Mouse (Mus musculus): ENCODE measurements at regions not wholly inside any gene's neighbourhood (a gene's known extent, or its start where the extent isn't known, plus 50 kb on each side); places are given as distances from the start of the nearest gene placed in this dataset.

DNA sequence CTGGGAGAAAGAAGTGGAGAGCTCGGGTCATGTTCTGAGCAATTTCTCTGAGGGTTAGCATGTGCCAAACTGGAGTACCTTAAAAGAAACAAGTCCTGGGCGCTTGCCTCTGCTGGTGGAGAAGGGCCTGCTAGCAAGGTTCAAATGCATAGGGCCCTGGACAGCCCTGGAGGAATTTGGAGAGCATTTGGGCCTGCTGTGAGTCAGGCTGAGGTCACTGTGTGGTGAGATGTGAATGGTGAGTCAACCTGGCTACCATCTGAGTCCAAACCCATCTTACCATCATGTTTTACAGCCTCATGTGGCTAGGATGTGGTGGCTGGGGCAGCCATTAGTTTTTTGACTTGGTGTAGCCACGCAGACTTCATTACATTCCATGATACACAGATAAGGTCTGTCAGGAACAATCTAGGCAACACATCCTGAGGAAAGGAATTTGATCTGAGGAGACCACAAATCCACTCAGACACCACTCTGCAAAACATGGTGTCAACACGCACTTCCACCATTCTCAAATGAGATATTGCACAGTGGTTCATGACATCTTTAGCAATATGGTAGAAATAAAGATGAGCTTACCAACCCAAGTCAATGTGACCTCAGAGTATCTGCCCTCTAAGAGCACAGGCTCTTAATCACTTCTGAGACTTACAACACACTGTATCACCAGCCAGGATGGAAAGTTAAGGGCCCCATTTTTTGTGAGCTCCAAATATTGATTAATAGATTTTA, 83.1 kb downstream of the Thbs2 start:
- no peak for DNase-seq

DNA sequence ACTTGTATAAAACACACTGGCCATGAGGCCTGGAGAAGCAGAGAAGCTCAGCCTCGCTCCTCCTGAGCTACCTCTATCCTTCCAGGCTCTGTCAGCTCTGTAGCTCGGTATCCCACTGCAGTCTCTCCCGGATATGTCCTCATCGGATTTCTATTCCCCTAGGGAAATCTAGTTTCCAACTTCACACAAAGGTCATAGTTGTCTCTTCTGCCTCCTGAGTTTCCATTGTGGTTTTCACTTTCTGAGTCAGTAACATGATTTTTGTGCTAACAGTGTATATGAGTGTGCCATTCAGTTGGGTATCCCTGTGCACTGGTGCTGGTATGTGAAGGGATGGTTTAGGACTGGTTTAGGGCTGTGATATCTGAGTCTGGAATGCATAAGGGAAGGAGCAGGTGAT, 85.2 kb downstream of the Thbs2 start:
- DNase-seq, result no peak

GRCm38 (mm10) chr17:14606356-14606989, 87.6 kb downstream of the Thbs2 start:
- no peak for DNase-seq

DNA sequence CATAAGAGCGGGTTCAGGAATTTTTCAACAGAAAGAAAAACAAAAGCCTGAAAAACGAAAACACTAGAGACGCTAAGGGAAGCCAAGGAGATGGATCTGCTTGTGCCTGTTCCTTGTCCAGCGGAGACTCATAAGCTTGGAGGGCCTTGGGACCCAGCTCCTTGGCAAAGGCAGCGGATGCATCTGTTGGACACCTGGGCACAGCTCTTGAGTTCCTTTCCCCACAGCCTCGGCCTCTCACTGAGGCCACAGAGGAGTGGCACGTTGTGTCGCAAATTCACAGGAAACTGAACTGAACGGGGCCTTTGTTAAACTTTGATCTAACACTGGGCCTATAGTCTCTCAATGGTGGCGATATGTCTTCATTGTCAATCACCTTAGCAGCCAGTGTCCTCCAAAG, 94.4 kb downstream of the Thbs2 start:
- DNase-seq, result no peak

GRCm38 (mm10) chr17:14596470-14596869, 97.6 kb downstream of the Thbs2 start:
- no peak for DNase-seq

GRCm38 (mm10) chr17:14595525-14595924, 98.5 kb downstream of the Thbs2 start:
- DNase-seq, result no peak

- DNase-seq, result no peak
Observed at GRCm38 (mm10) chr17:14588086-14588817, 105.8 kb downstream of the Thbs2 start.

DNA sequence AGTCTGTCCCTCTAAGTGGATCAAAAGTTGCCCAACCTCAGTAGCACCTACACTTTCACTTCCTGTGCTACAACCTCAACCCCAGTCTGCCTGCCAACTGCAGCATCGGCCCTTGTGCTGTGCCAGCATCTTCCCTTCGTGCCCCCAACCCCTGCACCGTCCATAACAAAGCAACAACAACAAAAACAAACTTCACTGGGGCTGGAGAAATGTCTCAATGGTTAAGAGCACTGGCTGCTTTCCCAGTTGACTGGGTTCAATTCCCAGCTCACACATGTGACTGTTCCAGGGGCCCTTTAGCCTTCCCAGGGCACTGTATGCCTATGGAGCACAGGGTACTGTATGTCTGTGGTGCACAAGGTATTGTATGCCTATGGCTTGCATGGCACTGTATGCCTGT, 114.4 kb downstream of the Thbs2 start:
- no peak for DNase-seq

DNA sequence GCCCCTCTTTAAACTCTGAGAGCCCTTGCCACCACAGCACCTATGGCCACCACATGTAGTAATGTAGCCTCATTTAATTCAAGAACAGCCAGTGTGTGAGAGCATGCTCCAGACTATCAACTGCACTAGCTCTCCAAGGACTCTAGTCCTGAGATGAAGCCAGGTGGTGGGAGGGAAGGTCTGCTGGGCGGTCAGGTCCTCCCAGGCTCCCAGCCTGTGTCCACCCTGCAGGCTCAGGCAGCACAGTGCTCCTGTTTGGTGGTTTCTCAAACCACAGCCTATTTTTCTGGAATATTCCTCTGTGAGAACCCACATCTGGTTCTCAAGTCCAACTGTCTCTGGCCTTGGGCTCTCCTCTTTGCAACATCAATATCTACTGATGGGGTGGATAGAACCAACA, 115.3 kb downstream of the Thbs2 start:
- no peak for DNase-seq

DNA sequence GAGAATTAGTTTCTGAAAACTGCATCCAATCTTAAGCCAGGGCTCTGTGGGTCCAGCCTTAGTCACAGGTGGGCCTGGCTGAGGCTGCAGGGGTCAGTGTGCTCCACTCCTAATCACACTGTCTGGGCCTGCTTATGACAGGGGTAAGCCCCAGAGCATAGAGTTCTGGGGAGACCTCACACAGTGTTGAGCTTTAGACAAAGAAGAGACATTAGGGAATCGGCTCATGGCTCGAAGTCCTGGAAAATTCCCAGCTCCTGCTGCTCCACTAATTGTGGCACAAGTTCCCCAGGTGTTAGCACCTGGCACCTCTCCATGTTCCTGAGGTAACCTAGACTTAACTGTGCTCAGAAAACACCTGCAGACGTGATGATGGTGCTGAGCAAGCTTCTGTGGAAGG, 115.8 kb downstream of the Thbs2 start:
- no peak for DNase-seq

DNA sequence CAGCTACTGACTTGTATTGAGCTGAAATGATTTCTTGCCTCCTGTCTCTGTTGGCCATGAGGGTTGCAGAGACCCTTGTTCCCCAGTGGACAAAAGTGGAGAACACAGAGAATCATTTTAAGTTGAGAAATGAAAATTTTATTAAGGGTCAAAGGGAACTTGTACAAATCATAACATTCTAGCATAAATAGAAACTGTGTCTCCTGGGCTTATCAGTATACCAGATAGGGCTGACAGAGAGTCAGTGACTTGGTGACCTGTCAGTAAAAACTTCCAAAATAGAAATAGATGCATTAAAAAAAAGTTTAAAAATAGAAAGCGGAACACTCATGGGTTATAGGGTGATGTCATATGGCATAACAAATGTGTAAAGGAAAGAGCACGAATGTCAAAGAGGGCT, 117.9 kb downstream of the Thbs2 start:
- DNase-seq, result no peak

DNA sequence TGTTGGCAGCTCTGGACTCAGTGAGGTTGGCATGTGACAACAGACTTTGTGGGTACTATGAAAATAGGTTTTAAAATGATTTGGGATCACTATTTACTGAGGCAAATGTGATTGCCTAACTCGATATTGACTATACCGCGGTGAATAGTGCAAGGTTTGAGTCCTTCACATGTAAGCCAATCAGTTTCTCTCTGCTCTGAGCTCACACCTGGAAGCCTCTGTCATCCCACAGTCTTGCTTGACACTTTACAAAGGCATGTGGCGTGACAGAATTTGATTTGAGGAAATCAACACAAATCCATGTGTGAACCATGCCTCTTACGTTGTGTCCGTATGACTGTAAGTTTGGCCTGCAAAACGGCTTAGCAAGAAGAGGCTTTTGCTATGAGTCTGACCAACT, 122.9 kb downstream of the Thbs2 start:
- no peak for DNase-seq

GRCm38 (mm10) chr17:14570266-14570775, 123.7 kb downstream of the Thbs2 start:
- DNase-seq, result peak; percentile 52

GRCm38 (mm10) chr17:14562191-14562590, 131.8 kb downstream of the Thbs2 start:
- no peak for DNase-seq

DNA sequence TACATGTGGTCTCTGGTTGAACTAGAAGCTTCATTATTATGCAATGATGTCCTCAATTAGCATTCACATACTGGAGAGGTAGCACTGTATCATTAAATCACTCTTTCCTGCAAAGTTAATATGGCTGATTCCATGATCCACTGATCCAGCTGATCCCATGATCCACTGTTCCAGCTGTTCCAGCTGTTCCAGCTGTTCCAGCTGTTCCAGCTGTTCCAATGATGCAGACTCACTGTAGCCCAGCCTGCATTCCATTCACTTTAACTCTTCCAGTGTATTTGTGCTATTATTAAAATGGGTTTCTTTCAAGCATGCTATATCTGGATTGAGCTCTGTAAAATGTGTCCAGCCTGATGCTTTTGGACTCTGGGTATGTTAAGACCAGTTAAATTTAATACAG, 136.8 kb downstream of the Thbs2 start:
- DNase-seq, result no peak

DNA sequence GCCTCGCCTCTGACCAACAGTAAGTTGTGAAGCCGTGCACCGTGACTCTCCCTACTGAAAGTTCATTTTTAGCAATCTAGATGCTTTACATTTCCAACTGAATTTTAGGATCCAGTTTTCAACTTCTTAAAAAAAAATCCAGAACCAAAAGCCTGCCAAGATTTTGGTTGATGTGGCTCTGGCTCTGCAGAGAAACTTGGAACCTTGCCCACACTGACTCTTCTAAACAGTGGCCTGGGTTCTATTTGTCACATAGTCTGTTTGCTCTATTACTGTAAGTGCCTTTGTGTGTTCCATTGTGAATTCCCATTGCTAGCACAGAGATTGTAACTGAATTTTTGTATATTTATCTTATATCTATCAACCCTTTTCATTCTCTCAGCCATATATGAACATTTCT, 140.8 kb downstream of the Thbs2 start:
- no peak for DNase-seq

GRCm38 (mm10) chr17:14552081-14552480, 142.0 kb downstream of the Thbs2 start:
- DNase-seq, result no peak

DNA sequence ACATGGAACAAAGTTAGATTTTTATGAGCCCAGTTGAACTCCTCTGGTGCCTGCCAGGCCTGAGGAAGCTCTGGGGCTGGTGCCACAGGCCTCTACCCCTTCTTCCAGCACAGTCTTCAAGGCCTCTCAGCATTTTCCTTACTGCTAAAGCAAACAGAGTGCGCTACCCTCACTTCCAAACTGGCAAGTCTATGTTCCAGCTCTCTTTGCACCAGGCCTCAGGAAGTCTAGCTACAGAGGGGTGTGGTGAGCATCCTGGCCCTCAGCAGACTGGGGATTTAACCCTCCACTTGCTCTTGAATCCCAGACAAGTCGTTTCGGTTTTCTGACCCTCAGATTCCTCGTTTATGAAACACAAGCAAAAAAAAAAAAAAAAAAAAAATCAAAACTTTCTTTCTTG, 142.4 kb downstream of the Thbs2 start:
- no peak for DNase-seq

- peak; percentile 80 for DNase-seq
Observed at GRCm38 (mm10) chr17:14545822-14546473, 148.1 kb downstream of the Thbs2 start.

- no peak for DNase-seq
Observed at GRCm38 (mm10) chr17:14544343-14545002, 149.6 kb downstream of the Thbs2 start.

GRCm38 (mm10) chr17:14541035-14541434, 153.0 kb downstream of the Thbs2 start:
- no peak for DNase-seq

- DNase-seq, result peak; percentile 49
Observed at GRCm38 (mm10) chr17:14540269-14540975, 153.6 kb downstream of the Thbs2 start.
